Mouse (Mus musculus): ENCODE data around the gene Pla2g4a.
"Not testable (repeated sequence)": the region's sequence is repeated elsewhere in the genome, so short reads cannot be mapped to it uniquely, and the experiment has no call there.

The Pla2g4a gene

DNA sequence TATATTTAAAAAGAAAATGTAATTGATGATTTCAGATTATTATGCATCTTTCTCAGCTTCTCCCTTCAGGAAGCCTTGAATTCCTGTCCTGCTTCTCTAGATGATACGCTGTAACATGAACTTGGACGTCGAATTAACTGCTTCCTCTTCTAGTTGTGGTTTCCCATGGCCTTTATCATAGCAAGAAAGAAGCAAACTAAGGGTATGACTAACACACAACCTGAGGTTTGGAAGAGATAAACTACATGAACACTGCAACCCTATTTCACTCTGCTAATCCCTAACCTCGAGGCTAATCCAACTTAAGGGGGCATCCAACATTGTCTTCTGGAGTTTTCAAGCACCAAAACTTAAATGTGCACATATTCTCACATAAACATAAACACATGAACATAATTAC, 23.3 kb downstream of the Pla2g4a start:
- in situ Hi-C loops (cut with MboI) = no loop called here

DNA sequence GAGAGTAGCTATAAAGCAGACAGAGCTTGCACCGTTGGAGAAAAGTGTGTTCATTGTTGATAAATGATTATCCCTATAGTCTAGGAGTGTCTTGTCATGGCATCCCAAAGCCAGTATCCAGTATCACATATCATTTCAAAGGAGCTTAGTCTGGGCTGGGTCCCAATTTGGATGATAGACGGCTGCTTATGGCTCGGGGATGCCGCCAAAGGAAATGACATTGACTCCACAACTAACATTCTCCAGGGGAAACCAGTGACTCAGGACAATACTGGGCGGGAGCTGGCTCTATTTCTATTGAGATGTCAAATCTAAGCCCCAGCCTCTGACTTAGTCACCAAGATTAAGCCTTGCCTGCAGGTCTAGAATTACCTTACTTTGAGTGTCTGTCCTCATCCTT, 31.9 kb downstream of the Pla2g4a start:
- in situ Hi-C loops (cut with MboI) = no loop called here

DNA sequence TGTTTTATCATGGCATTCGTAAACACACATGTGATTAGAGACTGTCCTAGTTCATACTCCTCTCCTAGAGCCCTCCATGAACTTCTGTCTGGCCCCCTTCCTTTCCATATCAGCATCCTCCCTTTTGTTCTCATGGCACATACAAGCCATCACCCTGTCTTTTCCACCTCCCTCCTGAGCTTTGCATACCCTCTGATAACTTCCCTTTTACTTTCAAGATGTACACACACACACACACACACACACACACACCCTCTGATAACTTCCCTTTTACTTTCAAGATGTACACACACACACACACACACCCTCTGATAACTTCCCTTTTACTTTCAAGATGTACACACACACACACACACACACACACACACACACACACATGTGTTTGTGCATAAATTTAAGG, 37.4 kb downstream of the Pla2g4a start:
- in situ Hi-C loops (cut with MboI) = not testable (repeated sequence)

DNA sequence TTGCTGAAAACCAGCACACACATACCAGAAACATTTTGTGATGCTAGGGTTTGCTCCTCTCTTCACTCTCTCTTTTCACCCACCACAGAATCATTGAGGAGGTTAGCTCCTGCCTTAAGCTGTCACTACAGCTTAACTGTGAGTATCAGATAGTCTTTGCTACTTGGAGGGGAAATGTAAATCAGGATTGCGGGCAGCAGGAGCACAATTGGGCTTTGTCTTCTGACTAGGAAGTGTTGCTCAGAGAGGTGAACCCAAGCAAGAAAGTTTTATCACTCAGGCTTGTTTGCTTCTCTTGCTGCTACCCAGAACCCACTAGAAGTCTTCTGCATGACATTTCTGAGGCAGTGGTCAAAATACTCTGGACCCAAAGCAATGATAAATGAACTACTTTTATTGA, 38.9 kb downstream of the Pla2g4a start:
- in situ Hi-C loops (cut with MboI) = no loop called here

DNA sequence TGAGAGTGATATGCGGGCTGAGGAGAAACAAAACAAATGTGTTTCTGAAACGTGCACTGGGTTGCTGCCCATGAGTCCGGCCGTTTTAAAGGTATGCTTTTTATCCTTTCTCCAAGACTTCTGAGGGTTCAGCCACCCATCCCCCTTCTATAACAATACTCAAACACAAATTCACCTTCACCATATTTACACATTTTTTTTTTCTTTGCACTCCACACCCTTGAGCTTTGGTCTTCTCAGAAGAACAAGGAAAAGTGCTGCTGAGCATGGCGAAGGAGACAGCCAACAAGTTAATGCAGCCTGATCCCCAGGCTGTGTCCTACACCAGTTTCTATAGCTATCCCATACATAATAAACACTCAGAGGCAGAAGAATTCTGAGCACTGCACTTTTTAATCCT, 39.8 kb downstream of the Pla2g4a start:
- in situ Hi-C loops (cut with MboI) = no loop called here

DNA sequence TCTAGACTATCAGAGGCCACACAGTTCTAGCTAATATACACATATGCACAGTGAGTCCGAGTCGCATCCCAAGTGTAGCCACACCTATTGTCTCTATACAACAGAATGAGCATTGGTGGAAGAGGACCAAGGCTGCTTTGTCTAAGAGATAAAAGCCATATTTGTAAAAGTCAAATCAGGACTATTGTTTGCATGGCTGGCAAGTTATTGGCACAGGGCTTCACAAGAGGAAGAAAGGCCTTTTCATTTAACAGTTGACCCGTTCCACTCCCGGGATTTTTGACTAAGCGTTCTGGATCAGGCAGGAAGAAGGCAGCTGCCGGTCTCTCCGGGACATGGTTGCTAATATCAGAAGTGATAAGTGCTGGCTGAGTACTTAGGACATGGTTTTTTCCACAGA, 41.8 kb downstream of the Pla2g4a start:
- in situ Hi-C loops (cut with MboI) = no loop called here

DNA sequence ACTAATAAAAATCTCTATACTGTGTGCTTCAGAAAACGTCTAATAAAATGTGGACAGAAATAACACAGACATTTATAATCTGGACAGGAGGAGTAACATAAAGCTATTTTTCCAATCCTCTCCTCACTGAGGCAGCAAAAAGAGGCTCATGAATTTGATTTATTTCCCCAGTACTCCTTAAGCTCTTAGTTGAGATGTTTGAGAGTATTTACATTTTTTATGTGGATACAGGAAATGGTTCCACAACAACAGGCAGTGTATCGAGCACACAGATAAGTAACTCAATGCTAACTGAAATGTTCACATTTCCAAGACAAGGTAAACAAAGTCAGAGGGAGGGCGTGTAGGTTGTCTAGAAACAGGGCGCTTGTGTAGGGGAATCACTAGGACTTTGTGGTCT, 48.1 kb downstream of the Pla2g4a start:
- in situ Hi-C loops (cut with MboI) = no loop called here

DNA sequence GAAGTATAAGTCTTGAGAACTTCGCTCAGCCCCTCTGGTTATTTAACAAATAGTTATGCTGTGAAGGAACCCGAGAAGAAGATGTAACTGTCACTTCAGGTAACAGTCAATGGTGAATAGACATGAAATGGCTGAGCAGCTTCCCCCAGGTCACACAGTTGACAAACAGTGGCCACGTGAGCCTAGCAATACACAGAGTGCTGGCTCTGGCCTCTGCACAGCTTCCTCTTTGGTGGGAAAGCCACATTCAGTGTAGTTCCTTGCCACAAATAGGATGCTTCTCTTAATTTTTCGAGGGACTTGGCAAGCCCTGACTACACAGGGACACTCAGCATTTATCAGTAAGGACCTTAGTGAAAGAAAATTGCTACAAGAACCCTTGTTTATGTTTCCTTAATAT, 50.0 kb downstream of the Pla2g4a start:
- in situ Hi-C loops (cut with MboI) = no loop called here

DNA sequence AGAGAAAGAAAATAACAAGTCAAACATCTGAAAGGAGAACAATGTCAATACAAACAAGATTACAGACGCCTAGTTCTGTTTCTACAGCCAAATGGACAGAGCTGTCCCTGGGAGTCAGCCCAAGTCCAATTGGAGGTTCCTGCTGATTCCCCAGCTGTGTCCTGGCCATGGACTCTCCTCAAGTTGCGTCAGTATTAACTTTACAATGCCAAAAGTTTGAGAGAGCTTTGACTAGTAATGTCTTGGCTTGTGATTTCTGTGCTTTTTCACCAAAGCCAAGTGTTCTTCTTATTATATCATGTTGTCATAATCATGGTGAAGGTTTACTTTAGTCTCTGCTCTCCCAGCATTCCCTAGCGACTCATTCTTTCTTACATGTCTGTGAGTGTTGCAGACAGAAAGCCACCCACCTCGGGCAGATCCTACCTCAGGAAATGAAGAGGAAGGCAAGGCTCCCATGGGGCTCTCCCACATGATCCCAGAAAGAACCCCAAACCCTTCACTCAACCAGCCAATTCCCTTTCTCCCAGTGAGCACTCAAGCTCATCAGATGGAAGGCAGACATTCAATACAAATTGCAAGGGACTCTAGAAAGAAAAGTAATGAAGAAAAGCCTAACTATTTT, 63.0 kb downstream of the Pla2g4a start:
- in situ Hi-C loops (cut with MboI) = no loop called here

DNA sequence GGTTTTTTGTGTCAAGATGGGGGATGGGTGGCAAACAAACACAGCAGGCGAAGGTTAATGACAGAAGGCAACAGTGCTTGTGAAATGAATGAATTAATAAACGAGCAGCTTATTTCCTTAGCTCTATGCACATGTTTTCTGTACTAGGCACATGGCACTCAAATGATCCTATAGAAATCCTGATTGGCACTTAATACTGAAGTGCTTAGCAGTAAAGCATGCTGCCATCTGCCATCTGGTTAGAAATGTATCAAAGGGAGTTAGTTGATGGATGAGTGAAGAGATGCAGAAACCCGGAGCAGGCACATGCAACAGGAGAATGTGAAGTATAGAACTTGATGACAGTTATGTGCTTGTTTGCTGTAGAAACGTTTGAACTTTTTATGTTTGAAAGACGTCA, 64.5 kb downstream of the Pla2g4a start:
- in situ Hi-C loops (cut with MboI) = no loop called here

DNA sequence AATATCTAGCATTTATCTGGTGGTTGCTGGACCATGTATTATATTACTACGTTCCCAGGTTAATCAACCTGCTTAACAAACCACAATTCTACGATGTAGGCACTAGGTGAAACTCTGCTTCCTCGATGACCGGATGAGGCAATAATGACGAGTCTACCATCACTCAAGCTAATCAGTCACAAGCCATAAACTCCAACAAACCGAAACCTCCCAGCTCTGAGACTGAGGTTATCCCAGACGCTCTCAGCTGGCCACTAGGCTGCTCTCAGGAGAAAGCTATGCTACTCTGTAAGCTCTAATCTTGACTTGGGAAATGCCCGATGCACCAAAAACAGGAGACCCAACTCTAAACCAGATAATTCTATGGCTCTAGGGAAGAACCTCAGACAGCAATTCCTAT, 66.2 kb downstream of the Pla2g4a start:
- in situ Hi-C loops (cut with MboI) = no loop called here

DNA sequence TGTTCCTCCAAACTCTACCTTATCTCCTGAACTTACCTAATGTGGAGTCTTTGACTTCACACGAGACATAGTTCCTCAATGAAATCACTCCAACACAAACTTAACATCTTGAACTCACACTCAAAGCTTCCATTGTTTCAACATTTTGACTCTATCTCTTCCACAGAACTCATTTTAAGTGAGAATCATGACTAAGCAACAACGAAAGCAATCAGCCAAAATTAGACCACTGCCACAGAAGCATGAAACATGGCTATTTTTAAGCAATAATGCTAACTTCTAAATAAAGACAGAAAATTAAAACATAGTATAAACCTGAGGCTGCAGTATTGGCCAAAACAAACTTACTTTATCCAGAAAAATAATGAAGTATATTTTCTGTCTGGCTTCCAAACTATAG, 67.2 kb downstream of the Pla2g4a start:
- in situ Hi-C loops (cut with MboI) = no loop called here

DNA sequence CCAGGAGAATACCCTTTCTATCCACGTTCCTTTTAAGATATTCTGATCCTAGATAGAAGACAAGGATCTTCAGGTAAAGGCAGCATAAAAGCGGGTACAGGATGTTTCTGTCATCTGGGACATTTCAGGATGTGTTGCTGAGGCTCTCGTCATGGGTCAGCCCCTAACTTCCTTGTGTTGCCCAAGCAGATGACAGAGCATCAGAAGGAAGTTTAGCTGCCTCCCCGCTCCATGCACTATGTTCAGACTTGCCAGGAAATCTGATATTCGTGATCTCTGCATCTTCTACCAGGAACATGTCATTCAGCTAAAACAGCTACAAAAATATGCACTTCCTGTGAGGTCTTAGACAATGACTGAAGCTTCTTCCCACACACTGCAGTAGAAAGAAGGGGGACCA, 70.0 kb downstream of the Pla2g4a start:
- in situ Hi-C loops (cut with MboI) = no loop called here

DNA sequence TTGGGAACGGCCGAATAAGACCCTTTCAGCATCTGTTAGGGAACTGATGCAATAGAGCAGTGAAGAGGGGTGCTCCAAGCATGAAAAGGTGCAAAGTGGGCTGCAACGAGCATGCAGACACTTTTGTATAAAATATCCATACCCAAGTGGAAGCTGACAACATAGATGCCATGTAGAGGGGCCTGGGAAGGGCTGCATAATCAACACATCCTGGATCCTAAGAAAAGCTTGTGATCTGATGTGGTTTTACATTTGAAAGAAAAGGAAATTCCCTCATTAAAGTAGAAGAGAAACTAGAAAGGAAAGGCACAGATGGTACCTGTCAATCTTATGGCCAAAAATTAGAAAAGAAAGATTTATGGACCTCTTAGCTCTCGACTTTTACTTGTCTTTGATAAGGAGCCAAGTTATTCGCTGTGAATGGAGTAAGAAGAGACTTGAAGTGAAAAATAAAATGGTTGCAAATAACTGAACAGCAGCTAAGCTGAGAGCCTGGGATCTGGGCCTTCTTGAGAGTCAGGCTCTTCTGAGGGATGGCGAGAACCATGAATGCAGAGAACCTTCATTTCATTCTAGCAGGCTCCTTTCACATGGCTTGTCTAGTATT, 78.6 kb downstream of the Pla2g4a start:
- in situ Hi-C loops (cut with MboI) = no loop called here

DNA sequence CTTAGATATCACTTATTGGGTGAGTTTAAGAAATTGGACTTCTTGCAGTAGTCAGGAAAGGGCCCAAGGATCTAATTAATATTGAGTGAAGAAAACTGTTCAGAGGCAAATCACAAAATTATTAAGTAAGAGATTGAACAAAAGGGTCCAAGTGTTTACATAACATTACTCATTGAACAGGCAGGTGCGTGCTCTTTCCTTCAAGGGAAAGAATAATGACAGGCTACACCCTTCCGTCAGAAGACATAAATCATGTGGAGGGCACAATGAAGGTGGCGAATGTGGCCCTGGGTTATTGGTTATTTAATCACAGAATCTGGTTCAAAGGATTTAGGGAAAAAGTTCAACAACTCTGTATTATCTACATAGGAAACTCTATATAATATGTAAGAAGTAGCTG, 82.9 kb downstream of the Pla2g4a start:
- in situ Hi-C loops (cut with MboI) = no loop called here

DNA sequence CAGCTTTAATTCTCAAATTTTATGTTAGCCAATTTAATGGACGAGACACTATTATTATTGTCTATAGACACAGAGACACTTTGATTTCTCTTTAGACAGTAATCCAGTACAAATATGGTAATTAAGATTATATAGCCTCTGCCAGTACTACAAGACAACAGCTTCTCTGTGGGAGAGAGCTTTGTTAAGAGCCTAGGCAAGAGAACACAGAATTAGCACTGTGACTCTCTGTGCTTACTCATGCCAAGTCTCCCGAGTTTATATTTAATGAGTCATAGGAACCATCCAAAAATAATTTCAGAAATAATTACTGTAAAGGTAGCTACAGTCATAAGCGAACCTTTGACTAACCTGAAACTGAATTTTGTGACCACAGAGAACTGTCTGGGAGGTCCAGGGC, 84.6 kb downstream of the Pla2g4a start:
- in situ Hi-C loops (cut with MboI) = no loop called here

DNA sequence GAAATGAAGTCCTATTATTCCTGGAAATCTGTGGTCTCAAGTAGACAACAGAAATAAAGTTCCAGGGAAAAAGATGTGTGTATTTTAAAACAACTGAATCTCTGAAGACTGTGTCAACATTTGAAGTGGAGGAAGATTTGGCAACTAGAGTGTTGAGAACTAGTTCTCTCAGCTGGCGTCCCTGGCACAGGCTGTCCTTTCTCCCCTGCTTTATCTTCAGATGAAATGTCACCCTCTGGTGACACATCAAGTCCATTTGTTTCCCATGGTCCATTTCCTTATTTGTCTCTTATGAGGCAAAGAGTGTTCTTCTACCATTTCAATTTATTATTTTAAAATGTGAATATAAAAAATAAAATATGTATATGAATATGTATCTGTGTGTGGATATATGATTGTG, 89.5 kb downstream of the Pla2g4a start:
- in situ Hi-C loops (cut with MboI) = no loop called here

DNA sequence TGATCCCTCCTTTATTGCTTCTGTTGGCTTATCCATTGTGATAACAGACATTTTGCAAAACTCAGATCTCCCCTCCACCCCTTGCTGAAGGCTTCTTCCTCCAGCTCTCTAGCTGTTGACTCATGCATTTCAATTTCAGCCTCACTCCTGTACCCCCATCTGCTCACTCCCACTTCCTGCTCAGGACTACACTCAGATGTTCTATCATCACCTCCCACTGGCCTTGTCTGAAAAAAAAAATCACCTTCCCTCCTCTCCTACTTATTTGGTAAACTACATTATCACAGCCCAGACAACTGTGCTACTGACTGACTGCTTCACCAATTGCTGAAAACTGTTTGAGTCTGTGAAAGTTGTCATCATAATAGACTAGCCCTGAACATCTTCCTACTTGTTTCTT, 93.8 kb downstream of the Pla2g4a start:
- in situ Hi-C loops (cut with MboI) = no loop called here

DNA sequence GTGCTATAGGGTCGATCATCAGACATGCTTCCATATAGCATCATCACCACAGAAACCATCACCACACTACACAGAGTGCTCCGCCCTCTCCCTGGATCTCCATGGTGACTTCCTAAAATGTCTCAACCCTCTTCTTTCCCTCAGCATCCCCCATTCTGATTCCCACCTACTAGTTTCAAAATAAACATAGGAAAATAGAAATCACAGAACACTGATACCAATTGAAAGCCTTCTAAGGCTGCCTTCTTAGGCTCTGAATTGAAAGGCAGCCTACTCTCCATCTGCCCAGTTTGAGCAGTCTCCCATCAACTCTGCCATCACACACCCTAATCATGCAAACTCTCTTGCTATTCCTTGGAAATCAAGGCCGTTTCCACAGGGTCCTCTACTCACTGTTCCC, 94.9 kb downstream of the Pla2g4a start:
- in situ Hi-C loops (cut with MboI) = no loop called here

DNA sequence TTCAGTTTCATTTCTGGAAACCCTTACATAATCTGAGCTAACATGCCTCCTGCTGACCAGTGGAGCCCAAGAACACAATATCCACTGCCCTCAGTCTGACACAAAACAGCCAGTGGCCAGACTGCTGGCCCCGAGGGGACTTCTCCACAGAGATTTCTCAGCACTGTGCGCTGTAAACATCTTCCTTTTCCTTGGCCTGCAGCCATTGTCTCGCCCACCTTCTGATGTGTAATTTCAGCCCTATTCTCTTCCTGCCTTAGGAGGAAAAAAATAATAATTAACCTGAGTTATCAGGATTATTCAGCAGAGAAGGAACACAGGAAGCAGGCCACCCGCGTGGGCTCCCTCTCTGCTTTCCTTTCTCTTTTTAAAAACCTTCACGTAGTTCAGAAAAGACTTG, 98.3 kb downstream of the Pla2g4a start:
- in situ Hi-C loops (cut with MboI) = no loop called here

DNA sequence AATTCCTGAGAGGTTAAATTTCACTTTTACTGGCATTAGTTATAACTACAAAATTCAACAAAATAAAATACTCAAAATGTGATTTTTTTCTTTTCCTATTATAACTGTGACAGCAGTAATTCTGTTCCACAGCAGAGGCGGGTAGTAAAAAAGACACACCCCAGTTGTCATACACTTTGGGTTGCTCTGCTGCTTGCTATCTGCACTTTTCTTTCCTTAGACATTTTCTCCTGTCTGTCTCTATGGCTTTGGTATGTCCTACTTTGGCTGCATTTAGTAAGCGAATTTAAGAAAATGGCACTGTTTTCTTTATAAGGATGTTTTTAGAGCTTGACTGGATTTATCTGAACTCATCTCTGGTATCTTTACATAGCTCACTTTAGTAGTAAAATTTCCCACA, 98.9 kb downstream of the Pla2g4a start:
- in situ Hi-C loops (cut with MboI) = no loop called here

DNA sequence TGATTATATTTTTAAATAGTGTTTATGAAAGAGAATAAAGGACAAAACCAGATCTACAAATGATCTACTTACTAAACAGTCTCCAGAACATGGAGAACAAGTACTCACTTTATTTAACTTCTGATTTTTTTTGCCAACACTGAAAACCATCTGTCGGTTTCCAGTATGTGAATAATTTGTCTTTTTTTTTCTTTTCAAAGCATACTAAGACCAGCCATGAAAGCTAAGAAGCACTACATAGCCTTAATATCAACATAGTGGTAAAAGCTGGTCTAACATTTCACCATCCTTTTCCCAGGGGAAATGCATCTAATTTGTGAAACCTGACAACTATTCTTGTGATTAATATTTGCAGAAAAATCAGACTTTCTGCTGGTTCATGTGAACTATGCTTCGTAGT, 99.5 kb downstream of the Pla2g4a start:
- in situ Hi-C loops (cut with MboI) = no loop called here

DNA sequence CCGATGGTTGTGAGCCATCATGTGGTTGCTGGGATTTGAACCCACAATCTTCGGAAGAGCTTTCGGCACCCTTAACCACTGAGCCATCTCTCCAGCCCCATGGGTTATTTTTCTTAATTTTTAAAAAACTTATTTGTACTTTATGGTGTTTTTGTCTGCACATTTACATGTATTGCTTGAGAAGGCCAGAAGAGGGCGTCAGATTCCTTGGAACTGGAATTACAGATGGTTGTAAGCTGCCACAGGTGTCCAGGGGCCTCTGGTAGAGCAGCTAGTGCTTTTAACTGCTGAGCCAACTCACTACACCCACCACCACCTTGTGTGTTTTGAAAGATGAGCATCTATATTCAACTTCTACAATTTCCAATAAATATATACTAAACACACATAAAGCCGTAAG, 102.4 kb downstream of the Pla2g4a start:
- in situ Hi-C loops (cut with MboI) = no loop called here

DNA sequence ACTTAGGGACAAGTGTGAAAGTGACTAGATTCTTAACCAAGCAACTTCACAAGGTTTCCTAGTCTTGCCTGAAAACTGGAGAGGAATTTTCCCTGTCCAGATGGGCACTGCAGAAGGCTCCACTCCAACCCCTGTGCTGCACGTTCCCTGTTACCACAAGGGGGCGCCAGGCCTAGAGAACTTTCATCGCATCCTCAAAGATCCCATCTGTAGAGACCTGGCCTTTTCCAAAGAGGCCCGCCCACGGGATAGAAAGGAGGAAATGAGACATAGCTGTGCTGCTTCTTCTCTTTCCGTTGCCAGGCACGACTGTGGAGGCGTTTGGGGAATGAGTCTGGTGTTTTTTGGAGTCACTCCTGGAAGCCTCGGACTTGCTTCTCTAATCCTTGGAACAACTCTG, 104.4 kb downstream of the Pla2g4a start:
- in situ Hi-C loops (cut with MboI) = no loop called here
